Mouse (Mus musculus): ENCODE results near the gene Uxt.

GRCm38 (mm10) chrX:20931364-20931763 is 30.5 kb downstream of the Uxt start, which contains the start of gene Cfp:
- TF ChIP-seq CTCF (IDR thresholded peaks at IDR 0.05; ENCODE audit: extremely low read depth, insufficient read length, insufficient replicate concordance, low read depth, low read length) (no peak), POLR2A (IDR thresholded peaks at IDR 0.05; ENCODE audit: low read depth, low read length) (no peak)

Measured in small intestine, adult 2 months (tissue).